Mouse (Mus musculus): ENCODE data around the gene Hmga2. TPM values are rescaled to one million over a fixed set of nuclear protein-coding genes. Genes with fewer than 3 reads are reported as not detected.

The Hmga2 gene
- total RNA-seq, 1 experiment from 2014 or later: not detected

- no peak for ATAC-seq (replicated peaks; ENCODE audit: insufficient number of reproducible peaks, low FRiP score, low TSS enrichment, poor library complexity, severe bottlenecking)
These were observed 44.8 kb downstream of the Hmga2 start for GRCm38 (mm10) chr10:120431435-120431834.

DNA sequence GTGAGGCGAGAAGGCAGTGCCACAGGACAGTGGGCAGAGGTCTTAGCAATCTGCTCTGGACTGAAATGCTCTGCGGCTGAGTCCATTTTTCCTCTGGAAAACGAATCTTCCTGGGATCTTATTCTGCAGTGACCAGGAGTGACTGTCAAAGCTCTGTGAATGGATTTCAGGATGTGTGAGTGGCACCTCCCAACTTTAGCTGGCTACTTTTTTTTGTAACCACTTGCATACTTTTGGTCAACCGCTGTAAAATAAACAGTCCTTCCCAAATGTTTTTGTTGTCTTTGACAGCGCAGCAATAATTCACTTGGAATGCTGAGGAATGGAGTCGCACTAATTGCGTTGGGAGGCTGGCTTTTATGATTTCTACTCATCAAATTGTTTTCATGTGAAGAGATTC, 45.8 kb downstream of the Hmga2 start:
- no peak for ATAC-seq (replicated peaks; ENCODE audit: insufficient number of reproducible peaks, low FRiP score, low TSS enrichment, poor library complexity, severe bottlenecking)

DNA sequence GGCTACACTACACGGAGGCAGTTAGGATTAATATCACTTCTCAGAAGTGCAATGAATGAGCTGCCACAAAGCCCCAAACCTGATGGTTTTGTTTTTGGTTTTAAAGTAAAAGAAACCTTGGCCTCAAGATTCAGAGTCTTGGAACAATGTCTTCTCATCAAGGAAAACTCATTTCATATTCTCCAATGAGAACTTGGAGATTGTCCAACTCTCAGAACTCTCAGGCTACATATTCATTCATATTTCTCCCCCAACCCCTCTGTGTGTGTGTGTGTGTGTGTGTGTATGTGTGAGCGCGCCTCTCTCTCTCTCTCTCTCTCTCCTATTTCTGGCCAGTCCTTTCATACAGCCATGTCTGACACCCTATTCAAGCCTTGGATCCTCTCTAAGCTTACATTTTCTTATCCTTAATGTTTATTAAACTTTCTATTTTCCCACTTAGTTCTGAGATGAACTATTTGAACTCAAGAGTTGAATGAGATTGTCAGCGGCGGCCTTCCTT, 46.5 kb downstream of the Hmga2 start:
- ATAC-seq (replicated peaks; ENCODE audit: insufficient number of reproducible peaks, low FRiP score, low TSS enrichment, poor library complexity, severe bottlenecking): no peak

- ATAC-seq (replicated peaks; ENCODE audit: insufficient number of reproducible peaks, low FRiP score, low TSS enrichment, poor library complexity, severe bottlenecking): no peak
These were observed 47.1 kb downstream of the Hmga2 start for GRCm38 (mm10) chr10:120429199-120429551.

GRCm38 (mm10) chr10:120428430-120429198, 47.7 kb downstream of the Hmga2 start:
- ATAC-seq (replicated peaks; ENCODE audit: insufficient number of reproducible peaks, low FRiP score, low TSS enrichment, poor library complexity, severe bottlenecking): peak; percentile 36

DNA sequence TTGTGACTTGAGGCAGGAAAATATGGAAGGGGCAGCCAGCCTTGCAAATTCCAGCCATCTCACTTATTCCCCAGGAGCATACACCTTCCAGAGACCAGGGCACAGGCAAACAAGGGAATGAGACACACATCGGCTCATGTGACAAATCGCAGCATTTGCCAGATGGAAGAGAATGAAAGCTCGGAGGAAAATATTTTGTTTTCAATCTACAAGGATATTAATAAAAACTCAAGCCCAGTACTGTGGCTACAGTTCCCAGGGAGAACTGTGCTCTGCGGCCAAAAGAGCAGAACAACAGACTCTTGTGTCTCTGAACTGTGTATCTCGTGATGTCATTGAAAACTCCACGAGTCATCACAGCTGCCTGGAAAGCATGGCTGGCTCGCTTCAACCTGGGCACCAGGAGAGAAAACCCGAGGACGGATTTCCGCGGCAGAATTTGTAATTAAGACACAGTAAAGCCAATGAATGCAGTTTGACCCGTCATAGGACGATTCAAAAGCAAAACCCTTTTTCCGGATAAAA, 50.1 kb downstream of the Hmga2 start:
- ATAC-seq (replicated peaks; ENCODE audit: insufficient number of reproducible peaks, low FRiP score, low TSS enrichment, poor library complexity, severe bottlenecking): no peak

DNA sequence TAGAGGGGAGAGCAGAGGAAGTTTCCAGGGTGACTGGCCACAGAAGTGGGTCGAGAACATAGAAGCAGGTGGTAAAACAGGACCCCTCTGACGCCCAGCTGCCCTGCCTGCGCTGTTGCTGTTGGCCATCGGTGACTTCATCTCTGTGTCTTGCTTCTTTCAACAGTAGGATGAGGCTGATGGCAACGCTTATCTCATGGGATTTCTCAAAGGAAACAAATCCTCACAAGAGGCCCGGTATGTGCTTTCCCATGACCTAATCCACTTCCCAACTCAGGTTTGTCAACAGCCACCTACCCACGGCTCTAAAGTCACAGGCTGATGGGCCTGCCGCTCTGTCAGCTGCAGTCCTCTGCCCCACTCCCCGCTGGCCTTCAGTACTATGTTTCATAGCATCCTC, 52.3 kb downstream of the Hmga2 start:
- no peak for ATAC-seq (replicated peaks; ENCODE audit: insufficient number of reproducible peaks, low FRiP score, low TSS enrichment, poor library complexity, severe bottlenecking)

DNA sequence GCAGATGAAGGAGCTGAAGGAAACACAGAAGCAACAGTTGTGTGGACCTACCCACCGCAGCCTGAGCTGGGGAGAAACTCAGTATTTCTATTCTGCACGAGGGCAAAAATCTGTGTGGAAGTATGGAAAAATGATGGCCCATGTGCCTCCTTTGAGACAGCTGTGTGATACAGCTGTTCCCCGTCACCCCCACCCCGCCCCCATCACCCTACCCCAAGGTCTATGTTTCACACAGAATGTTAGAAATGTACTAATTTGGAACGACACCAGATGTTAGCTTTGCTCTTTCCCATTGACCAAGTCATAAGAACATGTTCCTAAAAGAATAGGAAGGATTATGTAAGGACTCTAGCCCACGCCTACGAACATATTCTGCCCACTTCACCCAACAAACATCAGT, 53.0 kb downstream of the Hmga2 start:
- ATAC-seq (replicated peaks; ENCODE audit: insufficient number of reproducible peaks, low FRiP score, low TSS enrichment, poor library complexity, severe bottlenecking): no peak

DNA sequence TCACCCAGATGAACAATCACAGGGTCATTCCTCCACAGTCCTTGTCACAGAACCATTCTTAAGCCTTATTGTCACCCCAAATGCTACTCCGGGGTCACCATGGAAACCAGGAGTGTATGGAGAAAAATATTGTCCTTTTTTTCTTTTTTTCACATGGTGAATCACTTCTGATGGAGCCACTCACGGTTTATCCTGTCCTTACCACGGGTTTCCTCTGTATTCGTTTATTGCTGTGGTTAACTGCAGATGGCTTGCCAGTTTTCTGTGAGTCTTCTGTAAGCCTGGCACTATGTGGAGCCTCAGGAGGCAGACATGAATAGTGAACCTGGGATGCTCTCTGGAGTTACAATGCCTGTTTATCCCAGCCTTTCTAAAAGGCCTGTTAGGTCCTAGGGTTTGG, 53.4 kb downstream of the Hmga2 start:
- no peak for ATAC-seq (replicated peaks; ENCODE audit: insufficient number of reproducible peaks, low FRiP score, low TSS enrichment, poor library complexity, severe bottlenecking)

GRCm38 (mm10) chr10:120422050-120422449, 54.2 kb downstream of the Hmga2 start:
- ATAC-seq (replicated peaks; ENCODE audit: insufficient number of reproducible peaks, low FRiP score, low TSS enrichment, poor library complexity, severe bottlenecking): no peak

GRCm38 (mm10) chr10:120420971-120421629, 55.2 kb downstream of the Hmga2 start:
- ATAC-seq (replicated peaks; ENCODE audit: insufficient number of reproducible peaks, low FRiP score, low TSS enrichment, poor library complexity, severe bottlenecking): no peak

DNA sequence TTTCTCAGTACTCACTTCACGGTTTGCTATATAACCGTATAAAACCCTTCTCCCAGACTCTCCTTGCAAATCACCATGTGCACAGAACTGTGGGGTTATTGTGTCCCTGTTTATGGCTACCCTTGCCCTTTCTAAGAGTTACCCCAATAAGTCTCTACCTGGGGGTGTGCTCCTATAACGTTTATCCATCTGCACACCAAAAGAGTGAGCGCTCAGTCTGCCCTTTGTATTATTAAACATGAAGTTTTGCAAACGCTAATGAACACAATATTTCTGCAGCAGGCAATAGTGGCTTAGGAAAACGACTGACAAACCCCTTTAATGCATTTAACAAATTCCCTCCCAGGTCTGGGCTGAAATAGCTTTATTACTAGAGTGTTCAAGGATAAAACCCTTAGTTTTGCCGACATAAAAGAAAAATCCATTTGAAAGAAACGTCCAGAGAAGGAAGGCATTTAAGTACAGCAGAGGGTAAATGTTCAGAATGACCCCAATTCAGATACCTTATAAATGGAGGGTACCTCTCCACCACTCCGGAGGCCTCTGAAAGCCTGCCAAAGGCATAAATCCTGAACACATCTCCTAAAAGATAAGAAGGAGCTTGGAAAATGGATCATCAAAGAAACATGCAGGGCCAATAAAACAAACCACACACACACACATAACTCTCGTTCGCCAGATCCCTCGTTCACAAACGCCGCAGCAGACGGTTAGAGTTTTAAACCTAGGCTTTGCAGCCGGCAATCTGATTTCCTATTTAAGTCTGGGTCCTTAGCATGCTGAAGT, 57.3 kb downstream of the Hmga2 start:
- no peak for ATAC-seq (replicated peaks; ENCODE audit: insufficient number of reproducible peaks, low FRiP score, low TSS enrichment, poor library complexity, severe bottlenecking)

DNA sequence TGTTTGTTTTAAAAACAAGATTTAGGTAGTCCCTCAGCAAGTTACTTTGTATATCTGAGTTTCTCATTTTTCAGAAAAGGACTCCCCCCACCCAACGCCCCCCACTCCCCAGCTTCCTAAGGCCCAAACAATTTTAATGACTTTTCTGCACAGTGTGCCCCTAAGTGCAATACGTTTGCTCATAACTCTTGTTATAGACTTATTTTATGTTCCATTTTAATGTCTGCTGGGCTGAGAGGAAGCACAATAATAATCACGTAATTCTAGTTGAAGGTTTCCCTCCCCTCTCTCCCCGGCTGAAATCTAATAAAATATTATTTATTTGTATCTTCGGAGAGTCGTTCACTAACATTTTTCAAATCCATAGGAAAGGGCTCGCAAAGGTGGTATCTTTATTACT, 58.1 kb downstream of the Hmga2 start:
- ATAC-seq (replicated peaks; ENCODE audit: insufficient number of reproducible peaks, low FRiP score, low TSS enrichment, poor library complexity, severe bottlenecking): no peak

DNA sequence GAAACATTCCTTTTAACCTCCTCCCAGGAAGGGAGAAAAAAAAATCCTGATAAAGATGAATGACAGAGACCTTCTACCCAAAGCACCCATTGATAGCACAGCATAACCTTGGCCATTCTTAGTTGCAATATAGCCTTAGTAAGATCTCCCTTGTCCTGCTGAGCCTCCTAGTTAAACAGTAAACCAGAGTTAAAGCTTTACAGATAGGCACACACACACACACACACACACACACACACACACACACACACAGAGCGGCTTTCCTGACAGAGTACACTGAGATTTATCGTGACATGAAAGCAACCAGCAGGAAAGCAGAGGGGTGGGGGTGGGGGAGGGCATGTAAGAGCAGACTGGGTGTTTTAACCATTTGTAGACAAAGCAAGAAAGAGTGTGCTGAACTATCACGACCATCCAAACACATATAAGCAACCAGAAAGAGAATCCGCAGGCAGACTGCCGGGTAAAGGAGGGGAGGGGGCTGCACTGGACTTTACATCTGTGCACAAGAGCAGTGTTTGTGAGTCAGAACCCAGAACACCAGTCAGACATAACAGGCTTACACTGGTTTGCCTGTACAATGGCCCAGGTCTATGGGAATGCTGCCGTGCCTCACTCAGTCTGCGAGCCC, 58.7 kb downstream of the Hmga2 start:
- no peak for ATAC-seq (replicated peaks; ENCODE audit: insufficient number of reproducible peaks, low FRiP score, low TSS enrichment, poor library complexity, severe bottlenecking)

DNA sequence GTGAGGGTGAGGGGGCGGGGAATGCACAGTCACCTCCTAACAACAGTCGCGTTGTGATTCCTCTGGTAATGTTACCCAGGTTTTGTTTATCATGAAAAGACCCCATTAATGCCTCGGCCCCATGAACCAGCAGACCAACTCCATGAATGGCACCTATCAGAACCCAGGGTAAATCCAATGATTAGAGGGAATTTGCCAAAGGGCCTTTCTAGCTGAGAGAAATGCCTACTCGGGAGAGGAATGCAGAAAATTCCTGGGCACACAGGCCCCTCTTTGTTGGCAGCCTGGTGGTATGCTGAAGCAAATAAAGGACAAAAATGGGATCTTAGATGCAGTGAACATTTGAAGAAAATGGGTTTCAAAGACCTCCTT, 59.2 kb downstream of the Hmga2 start:
- no peak for ATAC-seq (replicated peaks; ENCODE audit: insufficient number of reproducible peaks, low FRiP score, low TSS enrichment, poor library complexity, severe bottlenecking)

DNA sequence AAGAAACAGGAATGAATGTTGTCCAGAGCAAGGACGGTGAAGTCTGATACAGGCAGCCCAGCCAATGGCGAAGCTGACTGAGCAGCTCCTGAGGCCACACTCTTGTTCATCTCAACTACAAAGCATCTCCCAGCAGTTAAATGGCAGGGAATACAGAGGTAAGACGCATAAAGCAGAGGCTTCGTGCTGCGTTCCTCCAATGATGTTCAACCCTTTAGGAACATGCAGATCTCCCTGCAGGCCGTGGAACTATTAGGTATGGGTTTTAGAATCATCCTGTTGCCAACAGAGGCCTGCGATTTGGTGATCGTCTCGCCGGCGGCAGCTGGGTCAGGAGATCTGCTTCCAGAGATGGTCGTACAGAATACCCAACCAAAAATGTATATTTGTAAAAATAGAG, 59.6 kb downstream of the Hmga2 start:
- ATAC-seq (replicated peaks; ENCODE audit: insufficient number of reproducible peaks, low FRiP score, low TSS enrichment, poor library complexity, severe bottlenecking): no peak

GRCm38 (mm10) chr10:120412215-120412614, 64.1 kb downstream of the Hmga2 start:
- ATAC-seq (replicated peaks; ENCODE audit: insufficient number of reproducible peaks, low FRiP score, low TSS enrichment, poor library complexity, severe bottlenecking): no peak

DNA sequence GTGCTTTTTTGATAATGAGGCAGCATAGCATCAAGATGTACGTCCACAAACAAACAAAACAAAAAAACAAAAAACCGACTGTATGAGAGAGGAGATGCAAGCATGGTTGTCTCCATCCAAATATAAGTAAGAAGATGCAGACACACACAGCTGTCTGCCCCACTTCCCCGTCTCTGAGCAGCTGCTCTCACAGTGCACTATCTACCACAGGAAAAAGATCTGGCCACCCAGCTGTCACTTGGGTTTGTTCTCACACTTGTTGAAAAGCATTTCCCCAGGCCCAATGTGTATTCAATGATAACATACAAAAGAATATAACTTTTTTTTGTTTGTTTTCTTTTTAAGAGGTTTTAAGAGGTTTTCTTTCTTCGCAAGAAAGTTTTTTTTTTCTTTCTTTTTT, 65.3 kb downstream of the Hmga2 start:
- no peak for ATAC-seq (replicated peaks; ENCODE audit: insufficient number of reproducible peaks, low FRiP score, low TSS enrichment, poor library complexity, severe bottlenecking)

GRCm38 (mm10) chr10:120409131-120409530, 67.1 kb downstream of the Hmga2 start:
- ATAC-seq (replicated peaks; ENCODE audit: insufficient number of reproducible peaks, low FRiP score, low TSS enrichment, poor library complexity, severe bottlenecking): no peak
